ENCODE assay signal across 20 mouse cellular contexts in genomic region chr1:176196341-176196740, GRCm38 (mm10).
DNase-seq lines count a peak whose midpoint lies in the region; ATAC-seq and TF ChIP-seq lines count a peak whose summit lies in the region.
"Had no signal": no experiment of that assay in that cellular context is flagged by ENCODE, and none has a peak within 500 bp of the region (broad histone marks: within the 10 kb centered on the region; RNA-seq: fewer than 3 reads in every experiment).

No protein-coding gene starts in this region.

- H3K36me3 ChIP-seq in hindbrain, postnatal 0 days (ENCODE audit: insufficient read depth, low read length) = no peaks in the 10 kb centered on the region
- no peaks in the 10 kb centered on the region for H3K36me3 ChIP-seq in hindbrain, embryonic 11.5 days (ENCODE audit: control insufficient read depth, insufficient read depth, low read length)
- no peaks in the 10 kb centered on the region for H3K36me3 ChIP-seq in ES-E14 (ENCODE audit: control insufficient read depth, insufficient read depth, low read length, poor library complexity, severe bottlenecking)
- H3K36me3 ChIP-seq: embryonic facial prominence, embryonic 13.5 days; embryonic facial prominence, embryonic 15.5 days; forebrain, embryonic 10.5 days; forebrain, embryonic 12.5 days had no signal

- 39% methylated on average over 4 of the region's 4 CpGs for WGBS in cerebellum, adult 2 months
- 91% methylated on average over 4 of the region's 4 CpGs for WGBS in hindbrain, postnatal 0 days
- WGBS in hindbrain, embryonic 11.5 days = 89% methylated on average over 4 of the region's 4 CpGs

- in situ Hi-C loops in ES-E14 (cut with MboI; ENCODE audit: low sequenced_read_pairs in 2 of 2, unreplicated experiment in 2 of 2) = no loop called here

- DNase-seq in cerebellum, adult 2 months = no peak
- DNase-seq in cerebellum, postnatal 36 days = no peak
- no peak for DNase-seq in hindbrain, postnatal 0 days (ENCODE audit: low spot score)
- no peak for DNase-seq in hindbrain, embryonic 11.5 days (ENCODE audit: low spot score)
- peak; percentile 21 for DNase-seq in ES-E14 (ENCODE audit: low read depth, low spot score)
- peak; percentile 32 for DNase-seq in ZHBTc4 (ENCODE audit: low read depth, low spot score)
- DNase-seq in urinary bladder, postnatal 36 days (ENCODE audit: low spot score in 2 of 2) = no peak
- DNase-seq in left cerebral cortex, adult 8-10 months (ENCODE audit: low spot score in 2 of 2) = no peak
- DNase-seq: adrenal gland, adult 2 months; adrenal gland, postnatal 10 days; B cell, adult 2 months; embryo, embryonic 11 days had no signal

- H3K4me3 ChIP-seq in cerebellum, adult 2 months (replicated peaks; ENCODE audit: insufficient read depth, low read depth, low read length) = no peak overlapping the region
- H3K4me3 ChIP-seq in hindbrain, postnatal 0 days (ENCODE audit: low read length) = no peak overlapping the region
- no peak overlapping the region for H3K4me3 ChIP-seq in hindbrain, embryonic 11.5 days (ENCODE audit: low read depth, low read length)
- H3K4me3 ChIP-seq in ES-E14 (ENCODE audit: insufficient read depth in 1 of 2, low read depth in 1 of 2, low read length in 2 of 2, poor library complexity in 1 of 2, severe bottlenecking in 1 of 2) = no peak overlapping the region
- H3K4me3 ChIP-seq: embryonic facial prominence, embryonic 13.5 days; embryonic facial prominence, embryonic 15.5 days; erythroblast, embryonic 14.5 days; forebrain, embryonic 10.5 days; forebrain, embryonic 12.5 days had no signal

- no peak overlapping the region for H3K9ac ChIP-seq in hindbrain, postnatal 0 days (replicated peaks; ENCODE audit: low read length)
- no peak overlapping the region for H3K9ac ChIP-seq in hindbrain, embryonic 11.5 days (ENCODE audit: low read depth, low read length)
- H3K9ac ChIP-seq in ES-E14 (ENCODE audit: insufficient read depth, low read depth, low read length, poor library complexity, severe bottlenecking) = no peak overlapping the region
- H3K9ac ChIP-seq: embryonic facial prominence, embryonic 13.5 days; embryonic facial prominence, embryonic 15.5 days; forebrain, embryonic 12.5 days had no signal

- H3K27me3 ChIP-seq in cerebellum, adult 2 months (ENCODE audit: control insufficient read depth, insufficient read depth, low read length) = no peaks in the 10 kb centered on the region
- H3K27me3 ChIP-seq in hindbrain, postnatal 0 days (ENCODE audit: insufficient read depth, low read length) = no peaks in the 10 kb centered on the region
- H3K27me3 ChIP-seq in hindbrain, embryonic 11.5 days (ENCODE audit: control insufficient read depth, insufficient read depth, low read length) = no peaks in the 10 kb centered on the region
- H3K27me3 ChIP-seq: CH12.LX; embryonic facial prominence, embryonic 13.5 days; embryonic facial prominence, embryonic 15.5 days; forebrain, embryonic 12.5 days had no signal

- no peak for TF ChIP-seq POLR2A in cerebellum, adult 2 months (IDR thresholded peaks at IDR 0.05; ENCODE audit: borderline replicate concordance, insufficient read depth, low read length)

- no peak overlapping the region for H3K4me2 ChIP-seq in hindbrain, postnatal 0 days (ENCODE audit: low read depth, low read length)
- H3K4me2 ChIP-seq in hindbrain, embryonic 11.5 days (replicated peaks; ENCODE audit: low read depth, low read length) = no peak overlapping the region
- H3K4me2 ChIP-seq: embryonic facial prominence, embryonic 13.5 days; embryonic facial prominence, embryonic 15.5 days; forebrain, embryonic 12.5 days had no signal

- H3K27ac ChIP-seq in cerebellum, adult 2 months (ENCODE audit: insufficient read depth, low read length) = peak overlapping the region; percentile 75
- peak overlapping the region; percentile 64 for H3K27ac ChIP-seq in hindbrain, postnatal 0 days
- H3K27ac ChIP-seq in hindbrain, embryonic 11.5 days (ENCODE audit: low read depth, low read length) = no peak overlapping the region
- no peak overlapping the region for H3K27ac ChIP-seq in ES-E14 (ENCODE audit: insufficient read depth, low read depth, low read length, poor library complexity, severe bottlenecking)
- H3K27ac ChIP-seq: embryonic facial prominence, embryonic 13.5 days; embryonic facial prominence, embryonic 15.5 days; forebrain, embryonic 10.5 days; forebrain, embryonic 12.5 days had no signal

- H3K9me3 ChIP-seq in hindbrain, postnatal 0 days (ENCODE audit: low read length) = no peaks in the 10 kb centered on the region
- H3K9me3 ChIP-seq in hindbrain, embryonic 11.5 days (ENCODE audit: control insufficient read depth, low read length) = no peaks in the 10 kb centered on the region
- no peaks in the 10 kb centered on the region for H3K9me3 ChIP-seq in ES-E14 (ENCODE audit: control insufficient read depth, insufficient read depth, low read depth, low read length)
- H3K9me3 ChIP-seq: embryonic facial prominence, embryonic 13.5 days; embryonic facial prominence, embryonic 15.5 days; forebrain, embryonic 10.5 days; forebrain, embryonic 12.5 days had no signal

- TF ChIP-seq CTCF in cerebellum, adult 2 months (IDR thresholded peaks at IDR 0.05; ENCODE audit: borderline replicate concordance, insufficient read depth, low read depth, low read length) = no peak
- no peak for TF ChIP-seq CTCF in hindbrain, postnatal 0 days (IDR thresholded peaks at IDR 0.05; ENCODE audit: low read depth)

- H3K4me1 ChIP-seq in cerebellum, adult 2 months (ENCODE audit: control insufficient read depth, insufficient read depth, low read length) = peaks cover 49% of the 10 kb centered on the region; the same call in 1 of the 2 replicates
- no peaks in the 10 kb centered on the region for H3K4me1 ChIP-seq in hindbrain, postnatal 0 days (ENCODE audit: insufficient read depth, low read length)
- no peaks in the 10 kb centered on the region for H3K4me1 ChIP-seq in hindbrain, embryonic 11.5 days (replicated peaks; ENCODE audit: control insufficient read depth, insufficient read depth, low read length)
- no peaks in the 10 kb centered on the region for H3K4me1 ChIP-seq in ES-E14 (ENCODE audit: control insufficient read depth in 2 of 2, insufficient read depth in 2 of 2, low read length in 2 of 2, poor library complexity in 1 of 2)
- H3K4me1 ChIP-seq: embryonic facial prominence, embryonic 13.5 days; embryonic facial prominence, embryonic 15.5 days; forebrain, embryonic 12.5 days had no signal

- ATAC-seq in hindbrain, postnatal 0 days = no peak
- ATAC-seq in hindbrain, embryonic 11.5 days (ENCODE audit: low FRiP score) = no peak
- ATAC-seq: CD4-positive, CD25-positive, alpha-beta regulatory T cell, adult 4 months; forebrain, embryonic 14.5 days had no signal

TF ChIP-seq in ES-E14, 5 proteins besides CTCF, POLR2A, EP300 and RAD21:
- TF ChIP-seq ZC3H11A (IDR thresholded peaks at IDR 0.05; ENCODE audit: borderline replicate concordance, low read depth, low read length) = no peak
- no peak for TF ChIP-seq ZNF384 (IDR thresholded peaks at IDR 0.05; ENCODE audit: low read depth, low read length)
- TF ChIP-seq MAFK (IDR thresholded peaks at IDR 0.05; ENCODE audit: insufficient read depth, low read depth, low read length) = no peak
- TF ChIP-seq HCFC1 (IDR thresholded peaks at IDR 0.05; ENCODE audit: borderline replicate concordance, insufficient read depth, low read length) = no peak
- no peak for TF ChIP-seq CHD2 (IDR thresholded peaks at IDR 0.05; ENCODE audit: low read depth, low read length)

Comparison
In these comparisons a context has a peak if more than half of its experiments do, and no peak if none do; other contexts are left out.
1. H3K27ac ChIP-seq: peak in cerebellum, adult 2 months (single experiment) and hindbrain, postnatal 0 days (single experiment); none in hindbrain, embryonic 11.5 days (single experiment) and ES-E14 (single experiment).
2. DNase-seq: peak in ES-E14 (single experiment) and ZHBTc4 (single experiment); none in cerebellum, adult 2 months (0 of 2), cerebellum, postnatal 36 days (0 of 2), hindbrain, postnatal 0 days (single experiment), hindbrain, embryonic 11.5 days (single experiment), urinary bladder, postnatal 36 days (0 of 2) and left cerebral cortex, adult 8-10 months (0 of 2).